23 mouse cellular contexts compared by ENCODE assay signal in the genomic region with DNA sequence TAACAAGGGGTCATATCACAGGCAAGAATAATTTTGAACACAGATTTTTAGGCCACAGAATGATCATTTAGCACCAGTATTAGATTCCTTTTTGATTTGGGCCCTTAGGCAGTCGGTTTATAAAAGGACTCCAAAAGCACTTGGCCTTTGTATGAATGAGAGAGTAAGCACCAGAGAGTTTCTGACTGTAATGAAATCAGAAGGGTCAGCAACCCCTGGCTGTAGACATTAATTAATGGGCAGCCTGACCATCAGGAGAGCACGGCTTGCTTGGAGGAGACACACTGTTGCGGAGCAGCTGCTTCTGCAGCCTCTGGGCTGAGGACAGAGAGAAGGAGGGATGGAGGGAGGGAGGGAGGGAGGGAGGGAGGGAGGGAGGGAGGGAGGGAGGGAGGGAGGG. TPM values are rescaled to one million over a fixed set of nuclear protein-coding genes. Genes with fewer than 3 reads are reported as not detected.
A peak's percentile ranks its signal among the peaks of the same experiment; 100 is the strongest.
DNase-seq lines count a peak whose midpoint lies in the region; ATAC-seq and TF ChIP-seq lines count a peak whose summit lies in the region.
"Had no signal": no experiment of that assay in that cellular context is flagged by ENCODE, and none has a peak within 500 bp of the region (broad histone marks: within the 10 kb centered on the region; RNA-seq: fewer than 3 reads in every experiment).

No protein-coding gene starts in this region.

- H3K9me3 ChIP-seq in hindbrain, embryonic 10.5 days, result no peaks in the 10 kb centered on the region
- no peaks in the 10 kb centered on the region for H3K9me3 ChIP-seq in hindbrain, embryonic 13.5 days
- no peaks in the 10 kb centered on the region for H3K9me3 ChIP-seq in lung, embryonic 14.5 days (ENCODE audit: low read depth, low read length)
- H3K9me3 ChIP-seq: embryonic facial prominence, embryonic 15.5 days; heart, embryonic 12.5 days; hindbrain, embryonic 15.5 days; limb, embryonic 12.5 days; liver, embryonic 12.5 days; midbrain, embryonic 12.5 days had no signal

- peak overlapping the region; percentile 35; the same call in 1 of the 2 replicates for H3K27ac ChIP-seq in hindbrain, embryonic 10.5 days
- no peak overlapping the region for H3K27ac ChIP-seq in hindbrain, embryonic 13.5 days
- no peak overlapping the region for H3K27ac ChIP-seq in lung, embryonic 14.5 days (ENCODE audit: low read depth)
- H3K27ac ChIP-seq: embryonic facial prominence, embryonic 15.5 days; hindbrain, embryonic 15.5 days; left cerebral cortex, adult 2 months; limb, embryonic 12.5 days; liver, embryonic 12.5 days; midbrain, embryonic 12.5 days had no signal

- no peak for TF ChIP-seq CTCF in lung, embryonic 14.5 days (IDR thresholded peaks at IDR 0.05; ENCODE audit: low read depth)

- H3K4me2 ChIP-seq in hindbrain, embryonic 13.5 days, result no peak overlapping the region
- H3K4me2 ChIP-seq in lung, embryonic 14.5 days, result no peak overlapping the region
- H3K4me2 ChIP-seq: embryonic facial prominence, embryonic 15.5 days; heart, embryonic 12.5 days; hindbrain, embryonic 15.5 days; limb, embryonic 12.5 days; liver, embryonic 12.5 days; midbrain, embryonic 12.5 days had no signal

- no peaks in the 10 kb centered on the region for H3K27me3 ChIP-seq in hindbrain, embryonic 10.5 days (ENCODE audit: insufficient read depth, poor library complexity, severe bottlenecking)
- H3K27me3 ChIP-seq in hindbrain, embryonic 13.5 days, result no peaks in the 10 kb centered on the region
- H3K27me3 ChIP-seq in lung, embryonic 14.5 days (ENCODE audit: insufficient read depth, low read length), result no peaks in the 10 kb centered on the region
- H3K27me3 ChIP-seq: CH12.LX; embryonic facial prominence, embryonic 15.5 days; heart, embryonic 12.5 days; hindbrain, embryonic 15.5 days; limb, embryonic 12.5 days; liver, embryonic 12.5 days; midbrain, embryonic 12.5 days had no signal

- DNase-seq in hindbrain, embryonic 10.5 days (ENCODE audit: low spot score), result peak; percentile 18
- DNase-seq in lung, embryonic 14.5 days, result peak; percentile 19
- no peak for DNase-seq in lung, postnatal 14 days
- peak; percentile 33 for DNase-seq in embryo, embryonic 10.5 days (ENCODE audit: low spot score)
- DNase-seq in lung, postnatal 25 days (ENCODE audit: low spot score), result peak; percentile 12
- DNase-seq in urinary bladder, adult 2 months (ENCODE audit: low spot score), result no peak
- no peak for DNase-seq in right cerebral cortex, adult 2 months (ENCODE audit: low spot score in 2 of 2)
- DNase-seq: adrenal gland, postnatal 25 days; cerebellum, adult 18-20 months; heart, postnatal 14 days; kidney, postnatal 25 days; thymus, postnatal 25 days had no signal

- WGBS in hindbrain, embryonic 10.5 days, result 48% methylated on average over 3 of the region's 3 CpGs
- WGBS in hindbrain, embryonic 13.5 days, result 38% methylated on average over 3 of the region's 3 CpGs
- whole genome bisulfite sequencing in lung, embryonic 14.5 days, result 30% methylated on average over 3 of the region's 3 CpGs

- no peaks in the 10 kb centered on the region for H3K36me3 ChIP-seq in hindbrain, embryonic 10.5 days
- H3K36me3 ChIP-seq in hindbrain, embryonic 13.5 days, result no peaks in the 10 kb centered on the region
- H3K36me3 ChIP-seq in lung, embryonic 14.5 days (ENCODE audit: insufficient read depth), result no peaks in the 10 kb centered on the region
- H3K36me3 ChIP-seq: embryonic facial prominence, embryonic 15.5 days; heart, embryonic 12.5 days; hindbrain, embryonic 15.5 days; limb, embryonic 12.5 days; liver, embryonic 12.5 days; midbrain, embryonic 12.5 days had no signal

- no peak overlapping the region for H3K9ac ChIP-seq in hindbrain, embryonic 13.5 days
- H3K9ac ChIP-seq in lung, embryonic 14.5 days, result no peak overlapping the region
- H3K9ac ChIP-seq: embryonic facial prominence, embryonic 15.5 days; heart, embryonic 12.5 days; hindbrain, embryonic 15.5 days; limb, embryonic 12.5 days; liver, embryonic 12.5 days; midbrain, embryonic 12.5 days had no signal

- ATAC-seq in hindbrain, embryonic 13.5 days (ENCODE audit: low FRiP score), result no peak
- no peak for ATAC-seq in lung, embryonic 14.5 days (ENCODE audit: insufficient read depth)
- ATAC-seq: intestine, embryonic 16.5 days; liver, embryonic 12.5 days had no signal

- no peak overlapping the region for H3K4me3 ChIP-seq in hindbrain, embryonic 10.5 days
- no peak overlapping the region for H3K4me3 ChIP-seq in hindbrain, embryonic 13.5 days
- H3K4me3 ChIP-seq in lung, embryonic 14.5 days (ENCODE audit: low read depth, low read length), result no peak overlapping the region
- H3K4me3 ChIP-seq: embryonic facial prominence, embryonic 15.5 days; heart, embryonic 12.5 days; hindbrain, embryonic 15.5 days; left cerebral cortex, adult 2 months; limb, embryonic 12.5 days; liver, embryonic 12.5 days; midbrain, embryonic 12.5 days had no signal

- H3K4me1 ChIP-seq in hindbrain, embryonic 10.5 days (replicated peaks), result peaks cover 19% of the 10 kb centered on the region
- H3K4me1 ChIP-seq in hindbrain, embryonic 13.5 days (replicated peaks), result no peaks in the 10 kb centered on the region
- H3K4me1 ChIP-seq in lung, embryonic 14.5 days (ENCODE audit: insufficient read depth), result no peaks in the 10 kb centered on the region
- H3K4me1 ChIP-seq: embryonic facial prominence, embryonic 15.5 days; heart, embryonic 12.5 days; hindbrain, embryonic 15.5 days; liver, embryonic 12.5 days; midbrain, embryonic 12.5 days had no signal

RNA-seq across cellular contexts. Expression of a gene that starts 30.4 kb away (rescaled TPM):
- not detected in 2 replicates for polyA plus RNA-seq in hindbrain, embryonic 10.5 days (2016; fragmentation: Nextera tagmentation; extraction: Ambion mirVana)
- not detected in 2 replicates for polyA plus RNA-seq in hindbrain, embryonic 13.5 days (2015; fragmentation: Nextera tagmentation; extraction: Ambion mirVana)
- polyA plus RNA-seq in lung, embryonic 14.5 days (2014; fragmentation: Nextera tagmentation; extraction: Ambion mirVana), result not detected in 2 replicates
- not detected in 2 replicates for polyA plus RNA-seq in urinary bladder, adult 2 months (2012; rRNA removed)
- polyA plus RNA-seq: embryonic facial prominence, embryonic 15.5 days; gonadal fat pad, adult 2 months; heart, embryonic 12.5 days; hindbrain, embryonic 15.5 days; intestine, embryonic 16.5 days; limb, embryonic 12.5 days; liver, embryonic 12.5 days; midbrain, embryonic 12.5 days had no signal

Comparison
In these comparisons a context has a peak if more than half of its experiments do, and no peak if none do; other contexts are left out.
1. DNase-seq: peak in hindbrain, embryonic 10.5 days (single experiment), lung, embryonic 14.5 days (single experiment), embryo, embryonic 10.5 days (single experiment) and lung, postnatal 25 days (single experiment); none in lung, postnatal 14 days (single experiment), urinary bladder, adult 2 months (single experiment) and right cerebral cortex, adult 2 months (0 of 2).